Mouse (Mus musculus) forebrain, postnatal 0 days (tissue): ENCODE data around the gene Gm2174. TPM values are rescaled to one million over a fixed set of nuclear protein-coding genes. Genes with fewer than 3 reads are reported as not detected.

Experiments used
- ATAC-seq: fragments of 200-750 bp; cut with Nextera tagmentation; 2 replicates; pipeline ENCODE4 v1.8.0; 2017; ENCODE audit warnings: mild to moderate bottlenecking, moderate library complexity
- DNase-seq: peaks from one replicate; pipeline ENCODE4 v3.0.0-alpha.2; 2015
- H3K27ac ChIP-seq: fragments of 300-500 bp; sonication (generic); 2 replicates; pipeline ENCODE4 v1.5.1; 2014; ENCODE audit warnings: low read depth, mild to moderate bottlenecking, antibody characterized with exemption, low read length, moderate library complexity, mixed read lengths
- H3K27me3 ChIP-seq: fragments of 300-500 bp; sonication (generic); 2 replicates; pipeline ENCODE4 v1.6.1; 2014; ENCODE audit warnings: mild to moderate bottlenecking, low read length, mixed read lengths; ENCODE audit not compliant: insufficient read depth
- H3K36me3 ChIP-seq: fragments of 300-500 bp; sonication (generic); 2 replicates; pipeline ENCODE4 v1.6.1; 2014; ENCODE audit warnings: mild to moderate bottlenecking, moderate library complexity; ENCODE audit not compliant: insufficient read depth
- H3K4me1 ChIP-seq: fragments of 300-500 bp; sonication (generic); 2 replicates; pipeline ENCODE4 v1.6.1; 2014; ENCODE audit warnings: antibody characterized with exemption; ENCODE audit not compliant: insufficient read depth
- H3K4me2 ChIP-seq: fragments of 300-500 bp; sonication (generic); 2 replicates; pipeline ENCODE4 v1.6.1; 2014; ENCODE audit warnings: low read depth, mild to moderate bottlenecking, moderate library complexity
- H3K4me3 ChIP-seq: fragments of 300-500 bp; sonication (generic); 2 replicates; pipeline ENCODE4 v1.5.1; 2014; ENCODE audit warnings: low read depth, low read length, mixed read lengths
- H3K9ac ChIP-seq: fragments of 300-500 bp; sonication (generic); 2 replicates; pipeline ENCODE4 v1.6.1; 2014; ENCODE audit warnings: mild to moderate bottlenecking
- H3K9me3 ChIP-seq: fragments of 300-500 bp; sonication (generic); 2 replicates; pipeline ENCODE4 v1.6.1; 2016; ENCODE audit warnings: low read length
- CTCF ChIP-seq: sonication (generic); IDR thresholded peaks from 2 replicates; pipeline ENCODE4 v1.5.1; 2016; ENCODE audit warnings: antibody characterized with exemption, control low read depth, low read depth
- WGBS: fragments of 180-500 bp; shearing (Covaris S2); extraction: QIAGEN DNeasy Blood & Tissue Kit; methylation state at CpG from one replicate; pipeline ENCODE4 v1.1.7; 2014; 5-methylcytosine and 5-hydroxymethylcytosine counted together
- polyA plus RNA-seq: library from polyadenylated mRNA; unstranded; fragments of >200 nt; fragmentation: Nextera tagmentation; extraction: Ambion mirVana; gene quantifications from 2 replicates; pipeline ENCODE4 v1.2.1, GENCODE M21; 2015
- total RNA-seq: library from RNA; depleted of rRNA; stranded (reverse); fragments of >200 nt; gene quantifications from 2 replicates; pipeline ENCODE4 v1.2.3, GENCODE M21; 2014; rRNA removed

Gene Gm2174
- total and polyA plus RNA-seq, 2 experiments from 2014 or later = 1.6 TPM; not detected in 1

DNA sequence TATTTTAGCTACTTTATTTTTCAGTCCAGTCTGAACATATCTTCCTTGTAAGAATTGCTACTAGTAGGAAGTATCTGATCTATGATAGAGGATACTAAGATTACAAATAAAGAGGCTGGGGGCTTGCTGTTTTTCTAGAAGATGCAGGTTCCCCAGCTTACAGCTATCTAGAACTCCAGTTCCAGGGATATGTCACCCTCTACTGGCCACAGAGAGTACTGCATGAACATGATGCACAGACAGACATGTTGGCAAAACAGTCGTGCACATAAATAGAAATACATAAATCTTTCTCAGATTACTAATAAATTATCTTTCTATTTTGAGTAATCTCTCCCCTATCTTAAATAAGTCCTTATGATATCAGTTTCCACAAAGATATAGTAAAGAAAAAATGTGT, 42.0 kb downstream of the Gm2174 start:
- peak; percentile 54; the same call in 1 of the 2 replicates for ATAC-seq
- H3K27me3 ChIP-seq = no peaks in the 10 kb centered on the region
- peak; percentile 81 for DNase-seq
- no peak overlapping the region for H3K9ac ChIP-seq
- H3K4me2 ChIP-seq = no peak overlapping the region
- 19% methylated on average over 1 of the region's 1 CpGs for WGBS
- TF ChIP-seq CTCF = peak; percentile 78
- H3K4me1 ChIP-seq = no peaks in the 10 kb centered on the region
- no peaks in the 10 kb centered on the region for H3K36me3 ChIP-seq
- no peak overlapping the region for H3K4me3 ChIP-seq
- no peaks in the 10 kb centered on the region for H3K9me3 ChIP-seq
- H3K27ac ChIP-seq = no peak overlapping the region

DNA sequence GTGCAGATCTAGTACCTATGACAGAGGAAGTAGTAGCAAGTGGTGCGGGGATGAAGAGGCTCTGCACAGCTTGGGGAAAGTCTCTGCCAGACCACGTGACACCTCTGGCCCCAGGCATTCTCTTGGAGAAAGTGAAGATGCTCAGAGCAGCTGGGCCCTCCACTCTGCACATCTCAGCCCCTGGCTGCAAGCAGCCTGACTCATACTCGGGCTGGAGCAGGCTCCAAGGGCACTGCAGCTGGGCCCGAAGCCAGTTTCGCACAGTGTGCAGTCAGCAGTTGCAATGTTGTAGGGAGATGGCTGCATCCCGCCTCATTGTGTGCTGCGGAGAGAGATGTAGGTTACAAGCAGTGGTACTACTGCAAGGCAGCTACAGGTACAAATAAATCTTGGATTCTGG, 49.5 kb downstream of the Gm2174 start:
- WGBS = 80% methylated on average over 7 of the region's 7 CpGs
- Histone ChIP-seq H3K4me1 (no peaks in the 10 kb centered on the region), H3K36me3 (0 out of 2 replicates have a peak, but pooled peaks cover 1% of the 10 kb centered on the region), H3K27me3 (no peaks in the 10 kb centered on the region), H3K4me3 (no peak overlapping the region), H3K4me2 (no peak overlapping the region), H3K9ac (no peak overlapping the region), H3K9me3 (no peaks in the 10 kb centered on the region), H3K27ac (no peak overlapping the region)
- no peak for TF ChIP-seq CTCF
- DNase-seq = no peak
- ATAC-seq = no peak

Other genes starting within 250 kb of the Gm2174 start
- not detected in 2 replicates for gene Gm773, start 235.1 kb upstream of the Gm2174 start, total RNA-seq
- gene Gm773, start 235.1 kb upstream of the Gm2174 start, polyA plus RNA-seq = not detected in 2 replicates
- gene Zfp449, start 101.6 kb upstream of the Gm2174 start, total RNA-seq = 7.2 and 7.7 TPM in 2 replicates
- 1.3 and 2.8 TPM in 2 replicates for gene Zfp449, start 101.6 kb upstream of the Gm2174 start, polyA plus RNA-seq
- 53.6 and 54.6 TPM in 2 replicates for gene Smim10l2a, start 73.4 kb upstream of the Gm2174 start, total RNA-seq
- 29.9 and 40.2 TPM in 2 replicates for gene Smim10l2a, start 73.4 kb upstream of the Gm2174 start, polyA plus RNA-seq
- gene Ints6l, start 6.9 kb downstream of the Gm2174 start, total RNA-seq = 22.4 and 33.7 TPM in 2 replicates
- 9.8 and 10.1 TPM in 2 replicates for gene Ints6l, start 6.9 kb downstream of the Gm2174 start, polyA plus RNA-seq
- not detected in 2 replicates for gene Gm10477, start 76.8 kb downstream of the Gm2174 start, total RNA-seq
- gene Gm10477, start 76.8 kb downstream of the Gm2174 start, polyA plus RNA-seq = not detected in 2 replicates
- not detected in 2 replicates for gene Gm648, start 101.6 kb downstream of the Gm2174 start, total RNA-seq
- gene Gm648, start 101.6 kb downstream of the Gm2174 start, polyA plus RNA-seq = 0.28 TPM in 1 of 2 replicates, not detected in the other
- 59.4 and 71.8 TPM in 2 replicates for gene Mmgt1, start 150.1 kb downstream of the Gm2174 start, total RNA-seq
- gene Mmgt1, start 150.1 kb downstream of the Gm2174 start, polyA plus RNA-seq = 31.5 and 36.3 TPM in 2 replicates
- gene Slc9a6, start 161.8 kb downstream of the Gm2174 start, total RNA-seq = 76.4 and 98.7 TPM in 2 replicates
- 35.1 and 52.5 TPM in 2 replicates for gene Slc9a6, start 161.8 kb downstream of the Gm2174 start, polyA plus RNA-seq